In genomic region chr7:144636000-144636399, GRCm38 (mm10) we compare ENCODE assay signal across 18 mouse cellular contexts. TPM values are rescaled to one million over a fixed set of nuclear protein-coding genes. Genes with fewer than 3 reads are reported as not detected.
DNase-seq lines count a peak whose midpoint lies in the region; ATAC-seq lines count a peak whose summit lies in the region.
"Had no signal": no experiment of that assay in that cellular context is flagged by ENCODE, and none has a peak within 500 bp of the region (broad histone marks: within the 10 kb centered on the region; RNA-seq: fewer than 3 reads in every experiment).

No protein-coding gene starts in this region.

- no peak overlapping the region for H3K9ac ChIP-seq in hindbrain, embryonic 13.5 days
- H3K9ac ChIP-seq in hindbrain, embryonic 14.5 days = no peak overlapping the region
- no peak overlapping the region for H3K9ac ChIP-seq in stomach, embryonic 14.5 days (replicated peaks; ENCODE audit: low read depth, low read length)
- H3K9ac ChIP-seq: embryonic facial prominence, embryonic 13.5 days; neural tube, embryonic 12.5 days had no signal

- H3K4me1 ChIP-seq in hindbrain, embryonic 13.5 days (replicated peaks) = peaks cover 10% of the 10 kb centered on the region
- no peaks in the 10 kb centered on the region for H3K4me1 ChIP-seq in hindbrain, embryonic 14.5 days (replicated peaks; ENCODE audit: control insufficient read depth, insufficient read depth, low read length)
- no peaks in the 10 kb centered on the region for H3K4me1 ChIP-seq in stomach, embryonic 14.5 days (ENCODE audit: control insufficient read depth, insufficient read depth, low read length)
- H3K4me1 ChIP-seq: embryonic facial prominence, embryonic 13.5 days had no signal

- H3K4me2 ChIP-seq in hindbrain, embryonic 13.5 days = no peak overlapping the region
- H3K4me2 ChIP-seq in hindbrain, embryonic 14.5 days (replicated peaks) = no peak overlapping the region
- no peak overlapping the region for H3K4me2 ChIP-seq in stomach, embryonic 14.5 days (replicated peaks; ENCODE audit: low read depth, low read length)
- H3K4me2 ChIP-seq: embryonic facial prominence, embryonic 13.5 days; neural tube, embryonic 12.5 days had no signal

- no peak overlapping the region for H3K4me3 ChIP-seq in hindbrain, embryonic 13.5 days
- H3K4me3 ChIP-seq in hindbrain, embryonic 14.5 days (replicated peaks; ENCODE audit: low read length) = no peak overlapping the region
- H3K4me3 ChIP-seq in stomach, embryonic 14.5 days (ENCODE audit: low read depth, low read length) = no peak overlapping the region
- H3K4me3 ChIP-seq: embryonic facial prominence, embryonic 13.5 days; left cerebral cortex, adult 2 months; neural tube, embryonic 12.5 days had no signal

- no peak for ATAC-seq in hindbrain, embryonic 13.5 days (ENCODE audit: low FRiP score)
- ATAC-seq in hindbrain, embryonic 14.5 days (ENCODE audit: low FRiP score) = no peak
- ATAC-seq in stomach, embryonic 14.5 days (ENCODE audit: insufficient number of reproducible peaks, insufficient read depth, low FRiP score, low read depth) = 0 out of 2 replicates have a peak, but pooled peaks have one; percentile 33

- WGBS in hindbrain, embryonic 13.5 days = 43% methylated on average over 2 of the region's 2 CpGs
- WGBS in hindbrain, embryonic 14.5 days = 48% methylated on average over 2 of the region's 2 CpGs
- 45% methylated on average over 2 of the region's 2 CpGs for WGBS in stomach, embryonic 14.5 days

- H3K27ac ChIP-seq in hindbrain, embryonic 13.5 days = peak overlapping the region; percentile 23; the same call in 1 of the 2 replicates
- H3K27ac ChIP-seq in hindbrain, embryonic 14.5 days = no peak overlapping the region
- no peak overlapping the region for H3K27ac ChIP-seq in stomach, embryonic 14.5 days (ENCODE audit: low read length)
- H3K27ac ChIP-seq: embryonic facial prominence, embryonic 13.5 days; left cerebral cortex, adult 2 months; neural tube, embryonic 12.5 days had no signal

- DNase-seq in adrenal gland, postnatal 10 days = peak; percentile 50
- DNase-seq in adrenal gland, postnatal 36 days = no peak
- DNase-seq in hindbrain, embryonic 14.5 days (ENCODE audit: low spot score) = no peak
- peak; percentile 39 to 57 for DNase-seq in urinary bladder, adult 18-20 months (ENCODE audit: low spot score in 2 of 2)
- no peak for DNase-seq in urinary bladder, postnatal 10 days (ENCODE audit: low spot score)
- no peak for DNase-seq in cerebellum, adult 18-20 months
- DNase-seq: adrenal gland, postnatal 25 days; cerebellum, adult 11 months; gastrocnemius, postnatal 25 days; heart, postnatal 36 days; kidney, adult 8-10 months; lung, postnatal 36 days; right cerebral cortex, postnatal 25 days had no signal

- H3K9me3 ChIP-seq in hindbrain, embryonic 13.5 days = no peaks in the 10 kb centered on the region
- no peaks in the 10 kb centered on the region for H3K9me3 ChIP-seq in hindbrain, embryonic 14.5 days (ENCODE audit: control insufficient read depth, low read length)
- no peaks in the 10 kb centered on the region for H3K9me3 ChIP-seq in stomach, embryonic 14.5 days (ENCODE audit: control insufficient read depth, low read depth, low read length)
- H3K9me3 ChIP-seq: embryonic facial prominence, embryonic 13.5 days; neural tube, embryonic 12.5 days had no signal

- H3K36me3 ChIP-seq in hindbrain, embryonic 13.5 days = no peaks in the 10 kb centered on the region
- no peaks in the 10 kb centered on the region for H3K36me3 ChIP-seq in hindbrain, embryonic 14.5 days (replicated peaks; ENCODE audit: control insufficient read depth, insufficient read depth)
- H3K36me3 ChIP-seq in stomach, embryonic 14.5 days (ENCODE audit: control insufficient read depth, insufficient read depth, low read length) = peaks cover 4% of the 10 kb centered on the region; the same call in 1 of the 2 replicates
- H3K36me3 ChIP-seq: embryonic facial prominence, embryonic 13.5 days; neural tube, embryonic 12.5 days had no signal

- H3K27me3 ChIP-seq in hindbrain, embryonic 13.5 days = peaks cover 45% of the 10 kb centered on the region
- peaks cover 4% of the 10 kb centered on the region; the same call in 1 of the 2 replicates for H3K27me3 ChIP-seq in hindbrain, embryonic 14.5 days (ENCODE audit: control insufficient read depth, insufficient read depth, low read length)
- no peaks in the 10 kb centered on the region for H3K27me3 ChIP-seq in stomach, embryonic 14.5 days (ENCODE audit: control insufficient read depth, insufficient read depth, low read length)
- H3K27me3 ChIP-seq: embryonic facial prominence, embryonic 13.5 days had no signal

RNA-seq across cellular contexts. Expression of gene Fadd, which starts 53.7 kb away (rescaled TPM):
- 10 to 100 TPM; 10.1 to 11.1 TPM for total RNA-seq in adrenal gland, postnatal 10 days (2021)
- 10 to 100 TPM in 1 of 2 experiments, 1 to 10 TPM in 1; 8.9 to 12.9 TPM for total RNA-seq in adrenal gland, postnatal 36 days (2021)
- 5.1 and 5.4 TPM in 2 replicates for polyA plus RNA-seq in hindbrain, embryonic 13.5 days (2015; fragmentation: Nextera tagmentation; extraction: Ambion mirVana)
- 4.6 and 5.4 TPM in 2 replicates for polyA plus RNA-seq in hindbrain, embryonic 14.5 days (2014; fragmentation: Nextera tagmentation; extraction: Ambion mirVana)
- polyA plus RNA-seq in stomach, embryonic 14.5 days (2014; fragmentation: Nextera tagmentation; extraction: Ambion mirVana) = 12.5 and 13.0 TPM in 2 replicates

Comparison
In these comparisons a context has a peak if more than half of its experiments do, and no peak if none do; other contexts are left out.
1. DNase-seq: peak in adrenal gland, postnatal 10 days (single experiment) and urinary bladder, adult 18-20 months (2 of 2); none in adrenal gland, postnatal 36 days (0 of 2), hindbrain, embryonic 14.5 days (single experiment), urinary bladder, postnatal 10 days (single experiment) and cerebellum, adult 18-20 months (0 of 2).